8 mouse cellular contexts compared by ENCODE assay signal in the genomic region with DNA sequence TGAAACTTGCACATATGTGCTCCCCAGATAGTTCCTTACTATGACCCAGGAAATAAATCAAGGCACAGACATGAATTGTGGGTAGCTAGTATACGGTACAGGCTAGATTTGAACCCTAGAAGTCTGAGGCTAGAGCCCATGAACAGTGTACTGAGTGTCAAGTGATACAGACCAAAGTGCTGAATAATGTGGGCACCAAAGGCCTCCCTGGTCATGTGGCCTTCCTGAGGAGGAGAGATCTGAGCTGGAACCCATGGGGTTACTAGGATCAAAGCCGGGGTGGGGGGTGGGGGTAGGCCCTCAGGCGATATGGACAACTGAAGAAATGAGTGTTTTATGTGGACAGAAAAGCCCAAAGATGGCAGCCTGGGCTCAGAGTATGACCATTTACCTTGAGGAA.
DNase-seq lines count a peak whose midpoint lies in the region; ATAC-seq and TF ChIP-seq lines count a peak whose summit lies in the region.

No protein-coding gene starts in this region.

- no peak for DNase-seq in gastrocnemius, adult 2 months
- no peak for DNase-seq in gastrocnemius, postnatal 36 days
- DNase-seq in neural tube, embryonic 11.5 days (ENCODE audit: low spot score), result no peak
- DNase-seq in neural tube, embryonic 10.5 days (ENCODE audit: extremely low spot score, low spot score), result no peak
- peak; percentile 65 for DNase-seq in liver
- no peak for DNase-seq in gastrocnemius, postnatal 25 days
- no peak for DNase-seq in cerebellum, postnatal 25 days

- 66% methylated on average over 3 of the region's 3 CpGs for WGBS in neural tube, embryonic 11.5 days
- 70% methylated on average over 3 of the region's 3 CpGs for WGBS in stomach, embryonic 16.5 days

- no peak overlapping the region for H3K9ac ChIP-seq in neural tube, embryonic 11.5 days (ENCODE audit: low read length)
- H3K9ac ChIP-seq in stomach, embryonic 16.5 days (ENCODE audit: low read length), result 0 out of 2 replicates have a peak overlapping the region, but pooled peaks have one; percentile 18

- H3K4me1 ChIP-seq in neural tube, embryonic 11.5 days (ENCODE audit: control insufficient read depth, insufficient read depth, low read length), result peaks cover 29% of the 10 kb centered on the region
- H3K4me1 ChIP-seq in stomach, embryonic 16.5 days (ENCODE audit: control insufficient read depth, insufficient read depth, low read length), result peaks cover 43% of the 10 kb centered on the region

- ATAC-seq in neural tube, embryonic 11.5 days (ENCODE audit: insufficient read depth, low FRiP score, low TSS enrichment), result no peak
- ATAC-seq in stomach, embryonic 16.5 days (ENCODE audit: insufficient read depth, low FRiP score), result no peak

- intact Hi-C loops in gastrocnemius, adult 2 months (cut with DNase I), result no loop called here
- intact Hi-C loops in gastrocnemius, postnatal 36 days (cut with DNase I), result no loop called here

- peak overlapping the region; percentile 28 for H3K4me2 ChIP-seq in neural tube, embryonic 11.5 days (ENCODE audit: low read depth)
- peak overlapping the region; percentile 64 for H3K4me2 ChIP-seq in stomach, embryonic 16.5 days (ENCODE audit: low read depth, low read length)

- no peak for TF ChIP-seq CTCF in gastrocnemius, adult 2 months (IDR thresholded peaks at IDR 0.05)

- peak overlapping the region; percentile 35; the same call in 1 of the 2 replicates for H3K27ac ChIP-seq in gastrocnemius, adult 2 months
- H3K27ac ChIP-seq in neural tube, embryonic 11.5 days (ENCODE audit: low read depth, low read length), result no peak overlapping the region
- H3K27ac ChIP-seq in stomach, embryonic 16.5 days (ENCODE audit: low read length), result no peak overlapping the region

- no peaks in the 10 kb centered on the region for H3K9me3 ChIP-seq in neural tube, embryonic 11.5 days (ENCODE audit: control insufficient read depth, low read length)
- no peaks in the 10 kb centered on the region for H3K9me3 ChIP-seq in stomach, embryonic 16.5 days (replicated peaks; ENCODE audit: control insufficient read depth, low read length)

- no peaks in the 10 kb centered on the region for H3K27me3 ChIP-seq in neural tube, embryonic 11.5 days (ENCODE audit: control insufficient read depth, insufficient read depth, low read length)
- H3K27me3 ChIP-seq in stomach, embryonic 16.5 days (ENCODE audit: control insufficient read depth, insufficient read depth, low read length), result no peaks in the 10 kb centered on the region

- H3K4me3 ChIP-seq in gastrocnemius, adult 2 months, result peak overlapping the region; percentile 72
- no peak overlapping the region; the same call in 1 of the 2 replicates for H3K4me3 ChIP-seq in neural tube, embryonic 11.5 days (ENCODE audit: low read depth, low read length)
- peak overlapping the region; percentile 61; the same call in 1 of the 2 replicates for H3K4me3 ChIP-seq in stomach, embryonic 16.5 days (replicated peaks; ENCODE audit: low read length)

- H3K36me3 ChIP-seq in neural tube, embryonic 11.5 days (ENCODE audit: control insufficient read depth, insufficient read depth, low read length), result peaks cover 12% of the 10 kb centered on the region
- H3K36me3 ChIP-seq in stomach, embryonic 16.5 days (ENCODE audit: control insufficient read depth, insufficient read depth, low read length), result no peaks in the 10 kb centered on the region; the same call in 1 of the 2 replicates
